Mouse (Mus musculus): ENCODE measurements around the gene Ccdc97.

Gene Ccdc97

DNA sequence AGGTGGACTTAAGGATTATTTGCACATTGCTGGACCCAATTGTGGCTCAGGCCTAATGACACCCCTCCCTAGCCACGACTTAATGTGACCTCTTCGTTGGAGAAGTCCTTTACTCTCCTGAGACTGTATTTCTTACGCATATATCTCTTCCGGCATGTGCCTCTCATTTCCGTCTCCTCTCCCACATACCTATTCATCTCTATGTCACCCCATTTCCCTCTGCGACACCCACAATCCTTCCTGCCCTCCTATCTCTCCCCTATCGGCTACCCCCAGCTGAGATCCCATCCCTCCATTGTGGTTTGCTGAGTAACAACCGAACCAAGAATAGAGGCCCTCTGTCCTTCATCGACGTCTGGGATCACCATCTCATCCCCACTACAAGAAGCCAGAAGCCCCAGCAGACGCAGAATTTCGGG lies 29.3 kb downstream of the Ccdc97 start:
- DNase-seq (ENCODE audit: extremely low spot score, low spot score): peak; percentile 24

DNA sequence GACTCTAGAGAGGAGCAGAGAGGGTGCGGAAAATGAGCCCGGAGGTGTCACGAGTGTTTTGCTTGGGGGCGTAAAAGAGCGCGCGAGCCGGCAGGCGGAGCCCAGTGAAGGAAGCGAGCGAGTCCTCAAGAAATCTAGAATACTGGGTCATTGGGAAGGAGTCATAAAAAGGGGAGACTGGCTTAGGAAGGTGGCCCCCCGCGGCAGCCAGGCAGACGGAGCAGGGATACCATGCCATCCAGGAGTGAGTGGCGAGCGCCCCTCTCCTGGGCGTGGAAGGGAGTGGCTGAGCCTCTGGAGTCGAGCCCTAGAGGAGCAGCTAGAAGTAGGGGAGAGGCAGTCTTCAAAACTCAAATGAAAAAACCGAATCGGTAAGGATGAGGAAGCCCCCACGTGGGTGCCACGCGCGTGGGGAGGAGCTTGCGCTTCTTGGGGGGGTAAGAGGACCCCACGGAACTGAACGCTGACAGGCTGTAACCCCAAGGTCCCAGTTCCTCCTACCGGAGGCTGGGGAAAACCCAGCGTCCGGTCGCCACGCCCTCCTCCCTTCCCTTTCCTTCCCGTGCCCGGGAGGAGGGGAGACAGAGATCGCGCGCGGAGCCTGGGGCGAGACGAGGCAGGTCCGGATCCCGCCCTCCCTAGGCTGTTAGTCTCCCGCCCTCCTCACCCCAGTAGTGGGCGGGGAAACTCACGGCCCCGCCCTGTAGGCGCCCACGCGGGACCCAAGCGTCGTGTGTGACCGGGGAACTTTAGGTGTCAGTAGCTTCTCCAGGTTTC lies 29.9 kb downstream of the Ccdc97 start:
- peak; percentile 48 for DNase-seq (ENCODE audit: extremely low spot score, low spot score)

DNA sequence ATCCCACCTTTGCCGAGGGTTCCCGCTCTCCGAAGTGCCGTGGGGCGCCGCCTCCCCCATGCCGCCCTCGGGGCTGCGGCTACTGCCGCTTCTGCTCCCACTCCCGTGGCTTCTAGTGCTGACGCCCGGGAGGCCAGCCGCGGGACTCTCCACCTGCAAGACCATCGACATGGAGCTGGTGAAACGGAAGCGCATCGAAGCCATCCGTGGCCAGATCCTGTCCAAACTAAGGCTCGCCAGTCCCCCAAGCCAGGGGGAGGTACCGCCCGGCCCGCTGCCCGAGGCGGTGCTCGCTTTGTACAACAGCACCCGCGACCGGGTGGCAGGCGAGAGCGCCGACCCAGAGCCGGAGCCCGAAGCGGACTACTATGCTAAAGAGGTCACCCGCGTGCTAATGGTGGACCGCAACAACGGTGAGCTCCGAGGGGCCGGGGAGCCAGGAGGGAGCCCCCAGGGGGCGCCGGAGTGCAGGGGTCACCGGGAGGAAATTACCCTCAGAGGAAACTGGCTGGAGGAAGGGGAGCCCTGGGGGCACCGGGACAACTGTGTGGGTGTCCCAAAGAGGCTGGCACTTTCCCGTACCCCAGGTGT lies 31.0 kb downstream of the Ccdc97 start:
- peak; percentile 57 for DNase-seq (ENCODE audit: extremely low spot score, low spot score)

- peak; percentile 81 for DNase-seq (ENCODE audit: extremely low spot score, low spot score)
Measured at GRCm38 (mm10) chr7:25686680-25687531, 32.0 kb downstream of the Ccdc97 start, which contains the start of gene Tgfb1. Tgfb1 (plus strand) TSS chr7:25687002.

DNA sequence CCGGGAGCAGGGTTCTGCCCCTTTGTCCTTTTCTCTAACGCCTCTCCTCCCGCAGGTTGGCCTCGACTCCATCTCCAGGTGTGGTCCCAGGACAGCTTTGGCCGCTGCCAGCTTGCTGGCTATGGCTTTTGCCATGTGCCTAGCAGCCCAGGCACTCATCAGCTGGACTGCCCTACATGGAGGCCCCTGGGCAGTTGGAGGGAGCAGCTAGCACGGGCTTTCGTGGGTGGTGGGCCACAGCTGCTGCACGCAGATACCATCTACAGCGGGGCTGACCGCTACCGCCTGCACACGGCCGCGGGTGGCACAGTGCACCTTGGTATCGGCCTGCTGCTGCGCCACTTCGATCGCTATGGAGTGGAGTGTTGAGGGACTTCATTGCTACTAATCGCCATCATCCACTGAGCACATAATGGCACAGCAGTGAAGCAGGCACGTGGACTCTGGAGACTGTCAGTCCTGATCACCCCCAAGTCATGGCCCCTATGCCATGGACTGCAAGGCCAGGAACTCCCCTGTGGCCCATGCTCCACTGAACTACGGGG lies 32.9 kb downstream of the Ccdc97 start:
- no peak for DNase-seq (ENCODE audit: extremely low spot score, low spot score)

DNA sequence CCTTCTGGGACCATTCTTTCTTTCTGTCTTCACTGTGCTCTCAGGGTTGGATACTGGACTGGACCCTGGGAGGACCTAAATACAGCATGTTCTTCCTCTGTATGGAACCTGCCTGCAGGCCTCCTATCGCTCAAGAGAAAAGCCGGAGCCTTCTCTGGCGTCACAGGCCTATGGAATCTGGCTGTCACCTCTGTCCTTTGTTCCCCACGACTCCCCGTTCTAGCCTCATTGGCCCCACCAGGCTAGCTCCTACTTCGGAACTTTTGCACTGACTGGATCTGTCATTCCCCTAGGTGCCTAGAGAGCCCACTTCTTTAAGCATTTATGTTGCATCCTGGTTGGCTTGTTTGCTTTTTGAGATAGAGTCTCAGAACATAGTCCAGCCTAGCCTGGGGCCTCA lies 34.2 kb downstream of the Ccdc97 start:
- DNase-seq (ENCODE audit: extremely low spot score, low spot score): no peak

DNA sequence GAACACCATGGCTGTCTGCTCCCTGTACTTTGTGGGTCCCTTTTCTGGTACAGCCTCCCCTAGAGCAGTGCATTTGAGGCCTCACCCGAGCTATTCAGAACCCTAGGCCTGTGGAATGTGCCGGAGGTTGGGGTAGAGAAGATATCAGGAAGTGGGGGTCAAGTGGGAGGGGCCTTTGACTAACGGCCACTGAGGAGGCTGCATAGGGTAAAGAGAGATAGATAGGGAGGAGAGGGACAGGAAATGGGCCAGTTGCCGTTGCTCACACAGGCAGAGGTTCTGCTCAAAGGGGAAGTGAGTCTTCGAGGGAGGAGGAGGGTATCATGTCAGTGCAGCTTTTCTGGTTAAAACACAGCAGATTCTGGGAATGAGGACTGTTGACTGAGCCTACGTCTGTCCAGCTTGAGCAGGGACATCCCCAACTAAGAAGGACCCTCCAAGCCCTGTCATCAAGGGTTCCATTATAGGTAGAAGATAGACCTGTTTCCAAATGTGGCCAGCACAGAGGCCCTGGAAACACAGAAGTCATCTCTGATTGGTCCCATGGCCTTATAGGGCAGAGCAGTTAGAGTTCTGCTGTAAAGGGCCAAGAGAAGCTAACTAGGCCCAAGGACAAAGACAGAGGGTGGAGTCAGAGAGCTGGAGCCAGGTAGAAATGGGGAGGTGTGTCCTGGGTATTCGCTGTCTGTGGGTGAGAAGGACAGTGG lies 35.3 kb downstream of the Ccdc97 start:
- no peak for DNase-seq (ENCODE audit: extremely low spot score, low spot score)

DNA sequence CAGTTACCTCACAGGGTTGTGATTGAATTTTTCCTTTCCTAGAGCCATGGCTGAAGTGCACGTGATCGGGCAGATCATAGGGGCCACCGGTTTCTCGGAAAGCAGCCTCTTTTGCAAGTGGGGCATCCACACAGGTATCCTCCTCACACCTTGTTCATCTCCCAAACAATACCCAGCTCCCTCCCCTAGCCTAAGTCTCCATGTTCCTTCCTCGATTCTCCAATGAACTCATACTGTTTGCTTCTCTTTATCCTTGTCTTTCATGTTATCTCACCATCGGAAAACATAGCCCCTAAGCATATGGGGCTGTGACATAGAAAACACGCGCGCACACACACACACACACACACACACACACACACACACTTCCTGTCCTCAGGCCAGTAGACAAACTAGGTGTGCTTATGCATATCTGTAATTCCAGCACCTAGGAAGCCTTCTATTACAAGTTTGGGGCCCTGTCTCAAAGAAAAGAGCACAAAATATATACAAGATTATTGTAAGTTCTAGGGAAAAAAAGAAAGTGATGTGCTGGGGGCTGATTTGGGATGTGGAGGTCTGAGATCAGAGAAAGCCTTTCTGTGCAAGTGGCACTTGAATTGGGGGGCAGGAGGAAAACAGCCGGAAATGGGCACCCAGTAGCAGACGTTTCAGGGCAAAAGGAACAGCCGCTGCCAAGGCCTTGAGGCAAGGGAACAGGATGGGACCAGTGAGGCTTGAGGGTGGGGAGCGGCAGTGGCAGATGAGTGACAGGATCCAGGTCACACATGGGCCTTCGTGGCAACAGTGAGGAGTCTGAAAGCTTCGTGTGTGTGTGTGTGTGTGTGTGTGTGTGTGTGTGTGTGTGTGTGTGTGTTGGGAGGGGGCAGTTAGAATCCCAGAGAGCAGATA lies 37.3 kb downstream of the Ccdc97 start:
- DNase-seq (ENCODE audit: extremely low spot score, low spot score): no peak

DNA sequence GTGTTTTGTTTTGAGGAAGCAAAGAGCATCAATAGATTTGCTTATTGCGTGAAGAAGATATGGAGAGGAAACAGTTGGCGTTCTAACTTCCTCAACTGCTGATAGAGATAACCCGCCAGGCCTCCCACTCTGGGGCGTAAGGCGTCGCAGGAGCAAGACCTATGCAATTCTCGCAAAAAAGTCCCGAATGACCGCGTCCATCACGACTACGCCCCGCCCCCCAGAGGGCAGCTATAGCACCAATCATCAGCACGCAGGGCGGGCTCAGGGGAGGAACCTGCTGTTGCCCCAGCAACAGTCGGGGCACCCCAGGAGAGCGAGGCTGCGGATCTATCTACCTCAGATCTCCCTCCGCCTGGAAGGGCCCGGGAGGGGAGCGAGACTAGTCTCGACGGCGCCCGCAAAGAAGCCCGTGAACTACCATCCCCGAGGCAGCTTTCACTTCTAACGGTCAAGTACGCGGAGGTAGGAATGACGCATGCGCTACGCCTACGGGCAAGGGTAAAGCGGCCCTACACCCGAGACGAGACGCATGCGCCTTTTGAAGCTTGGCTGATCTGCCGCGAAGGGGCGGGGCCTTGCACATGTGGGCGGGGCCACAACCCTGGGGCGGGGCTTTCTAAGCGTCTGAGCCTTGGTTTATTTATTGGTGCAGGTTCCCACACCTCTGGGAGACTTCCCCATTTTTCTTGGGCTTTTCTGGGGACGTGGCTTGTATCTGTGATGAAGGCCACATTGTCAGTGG lies 38.2 kb downstream of the Ccdc97 start, which contains the start of gene B9d2:
TSS of gene B9d2 (plus strand) at position 267 of the 745 bp plus-strand sequence.
- peak; percentile 96 for DNase-seq (ENCODE audit: extremely low spot score, low spot score)

- DNase-seq (ENCODE audit: extremely low spot score, low spot score): no peak
Measured at GRCm38 (mm10) chr7:25679971-25680370, 38.9 kb downstream of the Ccdc97 start.

GRCm38 (mm10) chr7:25677013-25677412 lies 41.9 kb downstream of the Ccdc97 start:
- no peak for DNase-seq (ENCODE audit: extremely low spot score, low spot score)

DNA sequence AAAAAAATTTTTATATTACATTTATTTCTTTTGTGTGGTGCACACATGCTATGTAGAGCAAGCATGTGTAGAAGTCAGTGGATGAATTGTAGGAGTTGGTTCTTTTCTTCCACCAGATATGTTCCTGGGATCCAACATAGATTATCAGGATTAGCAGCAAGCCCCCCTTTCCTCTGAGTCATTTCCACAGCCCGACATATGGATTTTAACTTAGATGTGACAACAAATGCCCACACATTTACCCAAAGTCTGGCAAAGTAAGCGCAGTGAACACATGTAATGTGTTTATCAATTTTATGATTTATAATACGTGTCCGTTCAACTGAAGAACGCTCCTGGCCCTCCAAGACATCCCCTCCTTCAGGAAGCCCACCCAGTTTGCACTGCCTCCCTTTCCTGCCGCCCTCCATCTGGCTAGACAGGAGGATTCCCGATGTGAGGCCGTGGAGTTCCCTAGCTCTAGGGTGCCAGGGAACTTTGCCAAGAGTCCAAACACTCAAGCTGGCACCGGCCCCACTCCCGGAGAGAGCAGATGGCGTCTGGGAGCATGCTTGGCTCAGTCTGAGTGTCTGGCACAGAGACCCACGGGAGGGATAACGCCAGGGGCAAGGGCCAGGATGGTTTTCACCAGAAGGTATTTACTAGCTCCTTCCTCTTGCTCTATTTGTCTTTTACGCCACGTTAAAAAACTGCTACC lies 42.7 kb downstream of the Ccdc97 start:
- no peak for DNase-seq (ENCODE audit: extremely low spot score, low spot score)

- DNase-seq (ENCODE audit: extremely low spot score, low spot score): no peak
Measured at GRCm38 (mm10) chr7:25675405-25675804, 43.5 kb downstream of the Ccdc97 start.

DNA sequence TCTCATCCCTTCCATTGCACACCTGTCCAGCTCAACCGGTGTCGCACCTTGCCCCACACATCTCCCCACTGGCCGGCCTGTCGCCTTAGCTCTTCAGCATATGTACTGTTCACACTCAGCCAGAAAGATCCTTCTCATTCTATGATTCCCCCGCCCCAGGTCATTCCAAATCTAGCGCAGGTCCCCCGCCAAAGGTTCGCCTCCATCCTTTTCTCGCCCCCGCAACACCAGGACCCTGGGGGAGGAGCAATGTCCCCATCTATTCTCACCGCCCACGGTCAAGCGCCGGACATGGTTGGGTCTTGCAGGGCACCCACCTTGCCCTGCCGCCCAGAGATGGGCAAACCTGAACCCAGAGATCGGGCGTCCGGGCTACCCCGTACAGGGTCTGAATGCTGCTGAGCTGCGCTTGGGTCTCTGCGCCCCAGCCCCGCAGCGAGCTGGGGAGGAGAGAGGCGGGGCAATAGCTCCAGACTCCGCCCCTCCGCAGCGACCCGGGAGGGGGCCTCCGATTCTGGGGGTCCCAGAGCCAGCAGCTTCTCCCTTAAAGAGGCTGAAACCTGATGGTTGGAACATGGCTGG lies 44.1 kb downstream of the Ccdc97 start, which contains the start of gene Tmem91:
TSS of gene Tmem91 (minus strand) at position 448 of the 582 bp plus-strand sequence.
- no peak for DNase-seq (ENCODE audit: extremely low spot score, low spot score)

GRCm38 (mm10) chr7:25674297-25674696 lies 44.6 kb downstream of the Ccdc97 start:
- DNase-seq (ENCODE audit: extremely low spot score, low spot score): no peak

GRCm38 (mm10) chr7:25672442-25672841 lies 46.4 kb downstream of the Ccdc97 start:
- no peak for DNase-seq (ENCODE audit: extremely low spot score, low spot score)

- DNase-seq (ENCODE audit: extremely low spot score, low spot score): no peak
Measured at GRCm38 (mm10) chr7:25671686-25672085, 47.2 kb downstream of the Ccdc97 start.

GRCm38 (mm10) chr7:25670096-25670495 lies 48.8 kb downstream of the Ccdc97 start:
- no peak for DNase-seq (ENCODE audit: extremely low spot score, low spot score)

Measured in neural tube, embryonic 10.5 days (tissue).